Mouse (Mus musculus): ENCODE results near the gene Scaf8. TPM values are rescaled to one million over a fixed set of nuclear protein-coding genes. Genes with fewer than 3 reads are reported as not detected.

Gene Scaf8
- total and polyA plus RNA-seq, 3 experiments = 23.9 to 47.3 (median 30.7) TPM

GRCm38 (mm10) chr17:3212105-3212504, 97.3 kb downstream of the Scaf8 start:
- H3K79me2 ChIP-seq (replicated peaks; ENCODE audit: control insufficient read depth, extremely low read depth, insufficient read depth, poor library complexity, severe bottlenecking) = peaks cover 9% of the 10 kb centered on the region
- no peak overlapping the region for H3K9ac ChIP-seq (ENCODE audit: insufficient read depth, low read depth)
- in situ Hi-C loops (cut with MboI; ENCODE audit: low pct_ligation_motif_present, low pct_unique_long_range_greater_than_20kb, low sequenced_read_pairs) (loop anchor here (5.0 kb wide), 1 partner anchor 125 kb away; no protein-coding TSS in a partner anchor), dilution Hi-C loops (cut with MboI; ENCODE audit: extremely low pct_ligation_motif_present, extremely low pct_unique_long_range_greater_than_20kb, low sequenced_read_pairs) (no loop called here)
- no peaks in the 10 kb centered on the region for H3K27me3 ChIP-seq (replicated peaks)
- H3K27ac ChIP-seq (ENCODE audit: insufficient read depth, low read depth) = no peak overlapping the region
- H3K4me1 ChIP-seq (ENCODE audit: control insufficient read depth in 1 of 2, insufficient read depth in 2 of 2) = no peaks in the 10 kb centered on the region
- no peak overlapping the region for H3K4me3 ChIP-seq (replicated peaks in 1 of 3; ENCODE audit: low read depth in 2 of 3, low read length in 2 of 3, poor library complexity in 1 of 3)
- H3K36me3 ChIP-seq (replicated peaks in 1 of 2; ENCODE audit: control insufficient read depth in 1 of 2, insufficient read depth in 1 of 2, low read length in 1 of 2) = peaks cover 40 to 82% of the 10 kb centered on the region in 2 experiments
- H3K9me3 ChIP-seq (replicated peaks; ENCODE audit: low read length) = no peaks in the 10 kb centered on the region
- no peak for DNase-seq (ENCODE audit: extremely low read depth)
- TF ChIP-seq PAX5 (IDR thresholded peaks at IDR 0.05; ENCODE audit: low read length) (no peak), MEF2A (IDR thresholded peaks at IDR 0.05; ENCODE audit: borderline replicate concordance, low read depth, low read length) (no peak), BHLHE40 (IDR thresholded peaks at IDR 0.05; ENCODE audit: low read depth, low read length) (no peak), ZMIZ1 (IDR thresholded peaks at IDR 0.05; ENCODE audit: low read depth, low read length) (no peak), E2F4 (IDR thresholded peaks at IDR 0.05; ENCODE audit: insufficient replicate concordance, low read depth, low read length) (no peak)
- no peak overlapping the region for H3K4me2 ChIP-seq (ENCODE audit: insufficient read depth, low read depth, poor library complexity, severe bottlenecking)

GRCm38 (mm10) chr17:3212886-3213285, 98.1 kb downstream of the Scaf8 start:
- Histone ChIP-seq H3K36me3 (replicated peaks in 1 of 2; ENCODE audit: control insufficient read depth in 1 of 2, insufficient read depth in 1 of 2, low read length in 1 of 2) (peaks cover 43 to 83% of the 10 kb centered on the region in 2 experiments), H3K9ac (ENCODE audit: insufficient read depth, low read depth) (no peak overlapping the region), H3K4me1 (ENCODE audit: control insufficient read depth in 1 of 2, insufficient read depth in 2 of 2) (no peaks in the 10 kb centered on the region)

GRCm38 (mm10) chr17:3214852-3215251, 100.1 kb downstream of the Scaf8 start:
- H3K27ac ChIP-seq (ENCODE audit: insufficient read depth, low read depth) = no peak overlapping the region
- H3K9ac ChIP-seq (ENCODE audit: insufficient read depth, low read depth) = no peak overlapping the region
- peaks cover 5% of the 10 kb centered on the region for H3K79me2 ChIP-seq (replicated peaks; ENCODE audit: control insufficient read depth, extremely low read depth, insufficient read depth, poor library complexity, severe bottlenecking)
- in situ Hi-C loops (cut with MboI; ENCODE audit: low pct_ligation_motif_present, low pct_unique_long_range_greater_than_20kb, low sequenced_read_pairs) (loop anchor here (5.0 kb wide), 1 partner anchor 128 kb away; no protein-coding TSS in a partner anchor), dilution Hi-C loops (cut with MboI; ENCODE audit: extremely low pct_ligation_motif_present, extremely low pct_unique_long_range_greater_than_20kb, low sequenced_read_pairs) (no loop called here)
- peaks cover 37 to 79% of the 10 kb centered on the region in 2 experiments for H3K36me3 ChIP-seq (replicated peaks in 1 of 2; ENCODE audit: control insufficient read depth in 1 of 2, insufficient read depth in 1 of 2, low read length in 1 of 2)
- H3K9me3 ChIP-seq (replicated peaks; ENCODE audit: low read length) = no peaks in the 10 kb centered on the region
- DNase-seq (ENCODE audit: extremely low read depth) = no peak
- H3K4me1 ChIP-seq (ENCODE audit: control insufficient read depth in 1 of 2, insufficient read depth in 2 of 2) = no peaks in the 10 kb centered on the region; a peak in 1 of 4 replicates
- no peaks in the 10 kb centered on the region for H3K27me3 ChIP-seq (replicated peaks)
- H3K4me3 ChIP-seq (replicated peaks in 1 of 3; ENCODE audit: low read depth in 2 of 3, low read length in 2 of 3, poor library complexity in 1 of 3) = no peak overlapping the region
- H3K4me2 ChIP-seq (ENCODE audit: insufficient read depth, low read depth, poor library complexity, severe bottlenecking) = no peak overlapping the region
- TF ChIP-seq RAD21 (IDR thresholded peaks at IDR 0.05; ENCODE audit: low read depth, low read length) (no peak), POLR2A (IDR thresholded peaks at IDR 0.05; ENCODE audit: low read depth, low read length) (no peak), MEF2A (IDR thresholded peaks at IDR 0.05; ENCODE audit: borderline replicate concordance, low read depth, low read length) (no peak), ZC3H11A (IDR thresholded peaks at IDR 0.05; ENCODE audit: low read depth, low read length) (no peak), ZKSCAN1 (IDR thresholded peaks at IDR 0.05; ENCODE audit: borderline replicate concordance, low read depth, low read length) (no peak), NRF1 (IDR thresholded peaks at IDR 0.05; ENCODE audit: low read depth, low read length) (no peak), CTCF (conservative IDR thresholded peaks at IDR 0.05 in 1 of 2, IDR thresholded peaks at IDR 0.05 in 1 of 2; ENCODE audit: low read depth in 2 of 2, low read length in 2 of 2) (no peak), ZMIZ1 (IDR thresholded peaks at IDR 0.05; ENCODE audit: low read depth, low read length) (no peak), ZNF384 (IDR thresholded peaks at IDR 0.05; ENCODE audit: low read depth, low read length) (no peak), BHLHE40 (IDR thresholded peaks at IDR 0.05; ENCODE audit: low read depth, low read length) (no peak), CHD2 (IDR thresholded peaks at IDR 0.05; ENCODE audit: low read length) (no peak), NELFE (IDR thresholded peaks at IDR 0.05; ENCODE audit: low read depth, low read length) (no peak), MAZ (IDR thresholded peaks at IDR 0.05; ENCODE audit: low read depth, low read length) (no peak), HCFC1 (IDR thresholded peaks at IDR 0.05; ENCODE audit: low read depth, low read length) (no peak), KAT2A (IDR thresholded peaks at IDR 0.05; ENCODE audit: insufficient replicate concordance, low read length) (no peak), SMC3 (IDR thresholded peaks at IDR 0.05; ENCODE audit: low read depth, low read length) (no peak), E2F4 (IDR thresholded peaks at IDR 0.05; ENCODE audit: insufficient replicate concordance, low read depth, low read length) (no peak)

More at GRCm38 (mm10) chr17:3212886-3213285, 98.1 kb downstream of the Scaf8 start:
- H3K79me2 ChIP-seq (replicated peaks; ENCODE audit: control insufficient read depth, extremely low read depth, insufficient read depth, poor library complexity, severe bottlenecking) = peaks cover 9% of the 10 kb centered on the region
- H3K4me2 ChIP-seq (ENCODE audit: insufficient read depth, low read depth, poor library complexity, severe bottlenecking) = no peak overlapping the region
- H3K4me3 ChIP-seq (replicated peaks in 1 of 3; ENCODE audit: low read depth in 2 of 3, low read length in 2 of 3, poor library complexity in 1 of 3) = no peak overlapping the region
- dilution Hi-C loops (cut with MboI; ENCODE audit: extremely low pct_ligation_motif_present, extremely low pct_unique_long_range_greater_than_20kb, low sequenced_read_pairs) = no loop called here
- TF ChIP-seq USF1 (IDR thresholded peaks at IDR 0.05; ENCODE audit: low read depth, low read length) (no peak), USF2 (conservative IDR thresholded peaks at IDR 0.05; ENCODE audit: low read depth, low read length) (no peak), SMC3 (IDR thresholded peaks at IDR 0.05; ENCODE audit: low read depth, low read length) (no peak), PAX5 (IDR thresholded peaks at IDR 0.05; ENCODE audit: low read length) (no peak), POLR2AphosphoS2 (IDR thresholded peaks at IDR 0.05; ENCODE audit: low read depth, low read length) (no peak), ELF1 (IDR thresholded peaks at IDR 0.05; ENCODE audit: low read depth, low read length) (no peak), MXI1 (IDR thresholded peaks at IDR 0.05; ENCODE audit: low read depth, low read length) (no peak), ZMIZ1 (IDR thresholded peaks at IDR 0.05; ENCODE audit: low read depth, low read length) (no peak), SIN3A (IDR thresholded peaks at IDR 0.05; ENCODE audit: low read length) (no peak), CTCF (conservative IDR thresholded peaks at IDR 0.05 in 1 of 2, IDR thresholded peaks at IDR 0.05 in 1 of 2; ENCODE audit: low read depth in 2 of 2, low read length in 2 of 2) (no peak), HCFC1 (IDR thresholded peaks at IDR 0.05; ENCODE audit: low read depth, low read length) (no peak), CHD1 (IDR thresholded peaks at IDR 0.05; ENCODE audit: low read depth, low read length) (no peak), TBP (conservative IDR thresholded peaks at IDR 0.05; ENCODE audit: low read depth, low read length) (no peak), ZKSCAN1 (IDR thresholded peaks at IDR 0.05; ENCODE audit: borderline replicate concordance, low read depth, low read length) (no peak), ETS1 (conservative IDR thresholded peaks at IDR 0.05; ENCODE audit: low read depth, low read length) (no peak), MAZ (IDR thresholded peaks at IDR 0.05; ENCODE audit: low read depth, low read length) (no peak), JUND (conservative IDR thresholded peaks at IDR 0.05; ENCODE audit: low read depth, low read length) (no peak), RCOR1 (conservative IDR thresholded peaks at IDR 0.05; ENCODE audit: low read depth, low read length) (no peak), BHLHE40 (IDR thresholded peaks at IDR 0.05; ENCODE audit: low read depth, low read length) (no peak), NELFE (IDR thresholded peaks at IDR 0.05; ENCODE audit: low read depth, low read length) (no peak)
- in situ Hi-C loops (cut with MboI; ENCODE audit: low pct_ligation_motif_present, low pct_unique_long_range_greater_than_20kb, low sequenced_read_pairs) = loop anchor here (5.0 kb wide), 1 partner anchor 126 kb away; no protein-coding TSS in a partner anchor
- DNase-seq (ENCODE audit: extremely low read depth) = no peak
- no peaks in the 10 kb centered on the region for H3K9me3 ChIP-seq (replicated peaks; ENCODE audit: low read length)
- H3K27me3 ChIP-seq (replicated peaks) = no peaks in the 10 kb centered on the region
- no peak overlapping the region for H3K27ac ChIP-seq (ENCODE audit: insufficient read depth, low read depth)
